Mouse (Mus musculus) MEL (cell line): ENCODE data around the gene Gm9767. TPM values are rescaled to one million over a fixed set of nuclear protein-coding genes. Genes with fewer than 3 reads are reported as not detected.

Experiments used
- DNase-seq: peaks from one replicate; pipeline ENCODE4 v3.0.0; 2011; ENCODE audit warnings: low read depth, low spot score
- H3K27ac ChIP-seq: 2 replicates; pipeline ENCODE4 v1.5.1; 2012; ENCODE audit warnings: low read depth, mild to moderate bottlenecking, control low read depth, low read length, moderate library complexity; ENCODE audit not compliant: control insufficient read depth
- H3K27me3 ChIP-seq, 2 experiments: fragments of 150-350 bp in 1 of 2; sonication (generic) in 1 of 2; 2 replicates each; pipeline ENCODE4 v1.6.1; 2012; ENCODE audit warnings: low read length in 2 of 2, mild to moderate bottlenecking in 2 of 2, improper control_type of control experiment in 1 of 2, moderate library complexity in 1 of 2; ENCODE audit not compliant: insufficient read depth in 2 of 2, control insufficient read depth in 1 of 2
- H3K36me3 ChIP-seq, 2 experiments: 2 replicates each; pipeline ENCODE4 v1.6.1; 2012 to 2014; ENCODE audit warnings: low read length in 2 of 2, improper control_type of control experiment in 1 of 2, inconsistent platforms in 1 of 2, mild to moderate bottlenecking in 1 of 2; ENCODE audit not compliant: insufficient read depth in 2 of 2, control insufficient read depth in 1 of 2
- H3K4me1 ChIP-seq, 2 experiments: fragments of 150-350 bp in 1 of 2; sonication (generic) in 1 of 2; 2 replicates each; pipeline ENCODE4 v1.6.1; 2012; ENCODE audit warnings: low read length in 2 of 2, improper control_type of control experiment in 1 of 2, mild to moderate bottlenecking in 1 of 2; ENCODE audit not compliant: insufficient read depth in 2 of 2, control insufficient read depth in 1 of 2
- H3K4me3 ChIP-seq, 2 experiments: fragments of 150-350 bp in 1 of 2; sonication (generic) in 1 of 2; 2 replicates each; pipeline ENCODE4 v1.5.1; 2012; ENCODE audit warnings: low read depth in 2 of 2, low read length in 2 of 2, mild to moderate bottlenecking in 2 of 2, moderate library complexity in 2 of 2, control low read depth in 1 of 2, improper control_type of control experiment in 1 of 2; ENCODE audit not compliant: control insufficient read depth in 1 of 2, insufficient read depth in 1 of 2
- H3K79me2 ChIP-seq: 2 replicates; pipeline ENCODE4 v1.6.1; 2012; ENCODE audit warnings: mild to moderate bottlenecking, low read length, moderate library complexity; ENCODE audit not compliant: control insufficient read depth, poor library complexity, insufficient read depth
- H3K9ac ChIP-seq: 2 replicates; pipeline ENCODE4 v1.6.1; 2012; ENCODE audit warnings: low read depth, mild to moderate bottlenecking, control low read depth, low read length, moderate library complexity; ENCODE audit not compliant: control insufficient read depth, poor library complexity, severe bottlenecking
- H3K9me3 ChIP-seq: fragments of 150-350 bp; sonication (generic); replicated peaks from 2 replicates; pipeline ENCODE4 v1.6.1; 2012; ENCODE audit warnings: mild to moderate bottlenecking, low read length, improper control_type of control experiment, moderate library complexity; ENCODE audit not compliant: insufficient read depth
- BHLHE40 ChIP-seq: IDR thresholded peaks from 2 replicates; pipeline ENCODE4 v1.6.1; 2012; ENCODE audit warnings: low read depth, mild to moderate bottlenecking, inconsistent platforms, low read length, improper control_type of control experiment, borderline replicate concordance
- CHD1 ChIP-seq: IDR thresholded peaks from 2 replicates; pipeline ENCODE4 v1.6.1; 2012; ENCODE audit warnings: low read depth, mild to moderate bottlenecking, inconsistent platforms, low read length, improper control_type of control experiment
- EP300 ChIP-seq, 2 experiments: IDR thresholded peaks; 2 replicates each; pipeline ENCODE4 v1.6.1; 2011; ENCODE audit warnings: improper control_type of control experiment in 2 of 2, low read length in 2 of 2, low read depth in 1 of 2, mild to moderate bottlenecking in 1 of 2
- ETS1 ChIP-seq: IDR thresholded peaks from 2 replicates; pipeline ENCODE4 v1.6.1; 2012; ENCODE audit warnings: low read depth, mild to moderate bottlenecking, inconsistent platforms, low read length, improper control_type of control experiment, moderate library complexity
- GATA1 ChIP-seq: IDR thresholded peaks from 2 replicates; pipeline ENCODE4 v1.6.1; 2011; ENCODE audit warnings: low read depth, low read length, improper control_type of control experiment
- JUND ChIP-seq: IDR thresholded peaks from 2 replicates; pipeline ENCODE4 v1.6.1; 2011; ENCODE audit warnings: low read depth, mild to moderate bottlenecking, improper control_type of control experiment, low read length
- KAT2A ChIP-seq: conservative IDR thresholded peaks from 2 replicates; pipeline ENCODE4 v1.6.1; 2012; ENCODE audit warnings: low read depth, low read length, improper control_type of control experiment, inconsistent platforms
- MEF2A ChIP-seq: IDR thresholded peaks from 2 replicates; pipeline ENCODE4 v1.6.1; 2014; ENCODE audit warnings: low read depth, mild to moderate bottlenecking, inconsistent platforms, low read length, improper control_type of control experiment; ENCODE audit not compliant: poor library complexity, insufficient replicate concordance, severe bottlenecking; ENCODE audit errors: extremely low read depth
- MXI1 ChIP-seq: IDR thresholded peaks from 2 replicates; pipeline ENCODE4 v1.6.1; 2011; ENCODE audit warnings: mild to moderate bottlenecking, low read depth, low read length, improper control_type of control experiment
- MYB ChIP-seq: IDR thresholded peaks from 2 replicates; pipeline ENCODE4 v1.6.1; 2011; ENCODE audit warnings: mild to moderate bottlenecking, low read depth, low read length, improper control_type of control experiment
- MYC ChIP-seq: IDR thresholded peaks from 2 replicates; pipeline ENCODE4 v1.6.1; 2011; ENCODE audit warnings: low read depth, mild to moderate bottlenecking, low read length, improper control_type of control experiment, moderate library complexity
- NRF1 ChIP-seq: IDR thresholded peaks from 2 replicates; pipeline ENCODE4 v1.6.1; 2014; ENCODE audit warnings: low read depth, mild to moderate bottlenecking, inconsistent platforms, low read length, improper control_type of control experiment, moderate library complexity; ENCODE audit not compliant: poor library complexity, insufficient read depth, severe bottlenecking
- RAD21 ChIP-seq: IDR thresholded peaks from 2 replicates; pipeline ENCODE4 v1.6.1; 2011; ENCODE audit warnings: mild to moderate bottlenecking, low read depth, low read length, improper control_type of control experiment
- RCOR1 ChIP-seq: IDR thresholded peaks from 2 replicates; pipeline ENCODE4 v1.6.1; 2012; ENCODE audit warnings: low read depth, mild to moderate bottlenecking, inconsistent platforms, low read length, improper control_type of control experiment
- TCF12 ChIP-seq: IDR thresholded peaks from 2 replicates; pipeline ENCODE4 v1.6.1; 2014; ENCODE audit warnings: low read depth, mild to moderate bottlenecking, inconsistent platforms, low read length, improper control_type of control experiment, moderate library complexity
- USF2 ChIP-seq, 2 experiments: IDR thresholded peaks; 2 replicates each; pipeline ENCODE4 v1.6.1; 2011 to 2012; ENCODE audit warnings: improper control_type of control experiment in 2 of 2, low read length in 2 of 2, borderline replicate concordance in 1 of 2, inconsistent platforms in 1 of 2, low read depth in 1 of 2, mild to moderate bottlenecking in 1 of 2; ENCODE audit not compliant: insufficient read depth in 1 of 2
- ZKSCAN1 ChIP-seq: IDR thresholded peaks from 2 replicates; pipeline ENCODE4 v1.6.1; 2012; ENCODE audit warnings: low read depth, mild to moderate bottlenecking, inconsistent platforms, low read length, improper control_type of control experiment, moderate library complexity
- polyA plus RNA-seq, 2 experiments: library from polyadenylated mRNA; stranded (reverse) in 1 of 2; unstranded in 1 of 2; fragments of >175 nt in 1 of 2; fragments of >200 nt in 1 of 2; gene quantifications; 2 replicates each; pipeline versions ENCODE4 v1.2.1 to v1.2.4; 2012; ENCODE audit warnings: low replicate concordance in 2 of 2, low read depth in 1 of 2; ENCODE audit not compliant: insufficient read length in 2 of 2, insufficient read depth in 1 of 2, missing spikeins in 1 of 2
- total RNA-seq: library from RNA; depleted of rRNA; stranded (reverse); fragments of 300-350 nt; gene quantifications from 2 replicates; pipeline ENCODE4 v1.2.3, GENCODE M21; 2012

Gm9767 gene
- total and polyA plus RNA-seq, 3 experiments: not detected

GRCm38 (mm10) chr10:26114409-26114808 lies 36.4 kb downstream of the Gm9767 start:
- Histone ChIP-seq H3K4me3 (no peak overlapping the region), H3K4me1 (no peaks in the 10 kb centered on the region)
- TF ChIP-seq RAD21 (no peak), EP300 (IDR thresholded peaks at IDR 0.05; ENCODE audit: low read depth in 1 of 2, low read length in 2 of 2) (no peak), KAT2A (no peak), GATA1 (no peak), MXI1 (no peak)
- TF ChIP-seq, all 39 proteins: peak for 0
- Histone ChIP-seq H3K27me3 (no peaks in the 10 kb centered on the region), H3K9ac (no peak overlapping the region), H3K36me3 (no peaks in the 10 kb centered on the region), H3K9me3 (no peaks in the 10 kb centered on the region), H3K79me2 (no peaks in the 10 kb centered on the region), H3K27ac (no peak overlapping the region)
- no peak for DNase-seq

DNA sequence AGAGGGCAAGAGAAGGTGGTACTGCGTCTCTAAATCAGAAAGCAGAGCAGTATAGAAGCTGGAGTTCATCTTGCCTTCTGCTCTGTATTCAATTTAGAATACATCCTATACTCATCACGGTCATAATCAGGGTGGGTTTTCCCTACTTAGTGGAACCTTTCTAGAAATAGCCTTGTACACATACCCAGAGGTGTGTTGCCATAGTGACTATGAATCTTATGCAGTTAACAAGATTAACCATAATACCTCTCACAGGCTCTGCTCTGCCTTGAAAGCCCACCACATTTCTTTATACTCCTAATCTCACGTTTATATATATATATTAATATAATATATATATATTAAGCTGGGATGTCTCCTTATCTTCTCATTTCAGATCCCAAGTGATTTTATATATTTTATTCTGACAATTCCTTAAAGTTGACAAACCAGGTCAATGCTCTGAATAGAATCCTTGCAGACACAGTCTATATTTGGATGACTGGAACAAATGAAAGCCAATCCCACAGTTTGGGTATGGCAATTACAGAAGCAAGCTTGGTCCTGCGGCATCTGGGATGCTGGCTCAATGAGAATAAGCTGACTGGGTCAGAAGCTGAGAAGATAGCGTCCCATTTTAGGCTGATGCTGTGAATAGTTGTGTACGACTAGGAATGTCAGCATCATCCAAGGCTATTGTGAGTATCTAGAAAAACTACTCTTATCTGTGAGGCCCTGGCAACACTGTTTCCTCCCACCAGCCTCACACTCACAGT lies 41.2 kb downstream of the Gm9767 start:
- DNase-seq: no peak
- Histone ChIP-seq H3K27me3 (no peaks in the 10 kb centered on the region), H3K27ac (no peak overlapping the region), H3K4me3 (no peak overlapping the region), H3K79me2 (no peaks in the 10 kb centered on the region), H3K9ac (no peak overlapping the region), H3K9me3 (no peaks in the 10 kb centered on the region), H3K36me3 (no peaks in the 10 kb centered on the region), H3K4me1 (no peaks in the 10 kb centered on the region)
- TF ChIP-seq MYC (no peak), MXI1 (no peak), MYB (no peak), KAT2A (no peak), RCOR1 (no peak), ZKSCAN1 (no peak), MEF2A (no peak), ETS1 (no peak), TCF12 (no peak), USF2 (IDR thresholded peaks at IDR 0.05; ENCODE audit: borderline replicate concordance in 1 of 2, insufficient read depth in 1 of 2, low read depth in 1 of 2, low read length in 2 of 2) (no peak), CHD1 (no peak), BHLHE40 (no peak), NRF1 (no peak), RAD21 (no peak), JUND (no peak)
